Mouse (Mus musculus): ENCODE results near the gene Ttc39d.

- TF ChIP-seq CTCF (IDR thresholded peaks at IDR 0.05; ENCODE audit: borderline replicate concordance, insufficient read depth, low read length), result no peak
- TF ChIP-seq POLR2A (IDR thresholded peaks at IDR 0.05; ENCODE audit: low read depth, low read length), result no peak
Measured at GRCm38 (mm10) chr17:80205657-80206056, 1.6 kb upstream of the Ttc39d start.

Measured in embryonic fibroblast, embryonic 13.5 days (primary cell).